Mouse (Mus musculus): ENCODE measurements around the gene Sst. TPM values are rescaled to one million over a fixed set of nuclear protein-coding genes. Genes with fewer than 3 reads are reported as not detected.

The Sst gene
- not detected in 2 replicates for polyA plus RNA-seq (2012)

GRCm38 (mm10) chr16:23890636-23891035 lies at the start of gene Sst:
TSS of gene Sst (minus strand) at chr16:23890958.
- no peak for TF ChIP-seq GATA1 (IDR thresholded peaks at IDR 0.05; ENCODE audit: low read length)

GRCm38 (mm10) chr16:23934397-23934796 lies 43.6 kb upstream of the Sst start:
- TF ChIP-seq GATA1 (IDR thresholded peaks at IDR 0.05; ENCODE audit: low read length), result no peak

GRCm38 (mm10) chr16:23932294-23932693 lies 41.5 kb upstream of the Sst start, which contains the start of gene Rtp2:
TSS of gene Rtp2 (minus strand) at chr16:23932394.
- no peak for TF ChIP-seq GATA1 (IDR thresholded peaks at IDR 0.05; ENCODE audit: low read length)

- no peak for TF ChIP-seq GATA1 (IDR thresholded peaks at IDR 0.05; ENCODE audit: low read length)
Measured at GRCm38 (mm10) chr16:23931275-23931674, 40.5 kb upstream of the Sst start.

GRCm38 (mm10) chr16:23930426-23931073 lies 39.8 kb upstream of the Sst start:
- TF ChIP-seq GATA1 (IDR thresholded peaks at IDR 0.05; ENCODE audit: low read length), result no peak

GRCm38 (mm10) chr16:23927301-23928114 lies 36.8 kb upstream of the Sst start:
- TF ChIP-seq GATA1 (IDR thresholded peaks at IDR 0.05; ENCODE audit: low read length), result no peak

GRCm38 (mm10) chr16:23922906-23923305 lies 32.1 kb upstream of the Sst start:
- TF ChIP-seq GATA1 (IDR thresholded peaks at IDR 0.05; ENCODE audit: low read length), result no peak

- no peak for TF ChIP-seq GATA1 (IDR thresholded peaks at IDR 0.05; ENCODE audit: low read length)
Measured at GRCm38 (mm10) chr16:23921697-23922096, 30.9 kb upstream of the Sst start.

GRCm38 (mm10) chr16:23919418-23919817 lies 28.7 kb upstream of the Sst start:
- TF ChIP-seq GATA1 (IDR thresholded peaks at IDR 0.05; ENCODE audit: low read length), result no peak

- TF ChIP-seq GATA1 (IDR thresholded peaks at IDR 0.05; ENCODE audit: low read length), result no peak
Measured at GRCm38 (mm10) chr16:23913401-23913800, 22.6 kb upstream of the Sst start.

- TF ChIP-seq GATA1 (IDR thresholded peaks at IDR 0.05; ENCODE audit: low read length), result no peak
Measured at GRCm38 (mm10) chr16:23912741-23913140, 22.0 kb upstream of the Sst start.

- TF ChIP-seq GATA1 (IDR thresholded peaks at IDR 0.05; ENCODE audit: low read length), result no peak
Measured at GRCm38 (mm10) chr16:23901411-23901810, 10.7 kb upstream of the Sst start.

- TF ChIP-seq GATA1 (IDR thresholded peaks at IDR 0.05; ENCODE audit: low read length), result no peak
Measured at GRCm38 (mm10) chr16:23900061-23900460, 9.3 kb upstream of the Sst start.

- TF ChIP-seq GATA1 (IDR thresholded peaks at IDR 0.05; ENCODE audit: low read length), result no peak
Measured at GRCm38 (mm10) chr16:23898840-23899239, 8.1 kb upstream of the Sst start.

GRCm38 (mm10) chr16:23897984-23898586 lies 7.3 kb upstream of the Sst start:
- TF ChIP-seq GATA1 (IDR thresholded peaks at IDR 0.05; ENCODE audit: low read length), result no peak

GRCm38 (mm10) chr16:23897486-23897885 lies 6.7 kb upstream of the Sst start:
- TF ChIP-seq GATA1 (IDR thresholded peaks at IDR 0.05; ENCODE audit: low read length), result no peak
